In the genomic region with DNA sequence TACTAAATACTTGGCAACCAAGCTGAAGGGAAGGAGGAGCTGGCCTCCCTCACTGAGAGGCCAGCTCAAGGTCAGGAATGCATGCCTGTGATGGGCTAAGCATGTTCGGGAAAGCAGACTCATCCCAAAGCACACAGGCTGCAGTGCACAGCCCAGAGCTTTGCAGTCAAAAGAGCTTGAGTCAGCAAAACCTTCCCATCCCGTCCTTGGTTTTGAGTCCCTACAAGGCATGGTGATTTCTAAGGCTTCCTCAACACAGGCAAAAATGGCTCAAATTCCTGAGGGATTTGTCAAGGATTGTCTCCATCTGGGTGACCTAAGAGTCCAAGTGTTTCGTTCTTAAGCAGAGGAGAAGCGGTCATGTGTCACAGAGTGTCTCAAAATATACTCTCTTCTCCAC, we compare ENCODE assay signal across 19 mouse cellular contexts. TPM values are rescaled to one million over a fixed set of nuclear protein-coding genes. Genes with fewer than 3 reads are reported as not detected.
DNase-seq lines count a peak whose midpoint lies in the region; ATAC-seq lines count a peak whose summit lies in the region.
"Had no signal": no experiment of that assay in that cellular context is flagged by ENCODE, and none has a peak within 500 bp of the region (broad histone marks: within the 10 kb centered on the region; RNA-seq: fewer than 3 reads in every experiment).

No protein-coding gene starts in this region.

- no peak overlapping the region; the same call in 1 of the 2 replicates for H3K27ac ChIP-seq in kidney, embryonic 16.5 days (ENCODE audit: low read length)
- H3K27ac ChIP-seq: forebrain, embryonic 12.5 days; hindbrain, embryonic 15.5 days; left cerebral cortex, adult 2 months; limb, embryonic 10.5 days; midbrain, embryonic 12.5 days had no signal

- no peaks in the 10 kb centered on the region for H3K9me3 ChIP-seq in kidney, embryonic 16.5 days (ENCODE audit: low read length)
- H3K9me3 ChIP-seq: forebrain, embryonic 12.5 days; hindbrain, embryonic 15.5 days; limb, embryonic 10.5 days; midbrain, embryonic 12.5 days had no signal

- peak; percentile 46; the same call in 1 of the 2 replicates for ATAC-seq in kidney, embryonic 16.5 days (ENCODE audit: low FRiP score, low TSS enrichment)
- ATAC-seq in inflammation-experienced regulatory T-cells, adult 6 months, result no peak
- ATAC-seq: CD4-positive, CD25-positive, alpha-beta regulatory T cell, adult 4 months had no signal

- no peaks in the 10 kb centered on the region for H3K27me3 ChIP-seq in kidney, embryonic 16.5 days (ENCODE audit: insufficient read depth, low read length)
- H3K27me3 ChIP-seq: forebrain, embryonic 12.5 days; hindbrain, embryonic 15.5 days; midbrain, embryonic 12.5 days had no signal

- DNase-seq in kidney, adult 9 months, result no peak
- peak; percentile 67 for DNase-seq in 3T3-L1 (ENCODE audit: low read depth, low spot score)
- DNase-seq in Muller cell, postnatal 12 days (ENCODE audit: inconsistent ontology term), result peak; percentile 63
- peak; percentile 40 for DNase-seq in lung, postnatal 36 days
- no peak for DNase-seq in thymus, postnatal 14 days
- DNase-seq: cerebellum, postnatal 10 days; embryo, embryonic 11 days; gastrocnemius, postnatal 25 days; kidney, adult 11 months; retina, postnatal 1 day had no signal

- no peak overlapping the region for H3K9ac ChIP-seq in kidney, embryonic 16.5 days (replicated peaks; ENCODE audit: low read length)
- H3K9ac ChIP-seq: forebrain, embryonic 12.5 days; hindbrain, embryonic 15.5 days; midbrain, embryonic 12.5 days had no signal

- H3K36me3 ChIP-seq in kidney, embryonic 16.5 days (ENCODE audit: insufficient read depth, low read length), result peaks cover 5% of the 10 kb centered on the region; the same call in 1 of the 2 replicates
- H3K36me3 ChIP-seq: forebrain, embryonic 12.5 days; hindbrain, embryonic 15.5 days; midbrain, embryonic 12.5 days had no signal

- H3K4me3 ChIP-seq in kidney, embryonic 16.5 days (ENCODE audit: low read length), result no peak overlapping the region
- H3K4me3 ChIP-seq: forebrain, embryonic 12.5 days; hindbrain, embryonic 15.5 days; left cerebral cortex, adult 2 months; limb, embryonic 10.5 days; midbrain, embryonic 12.5 days had no signal

- H3K4me2 ChIP-seq in kidney, embryonic 16.5 days (replicated peaks; ENCODE audit: low read depth, low read length), result no peak overlapping the region
- H3K4me2 ChIP-seq: forebrain, embryonic 12.5 days; hindbrain, embryonic 15.5 days; liver, embryonic 11.5 days; midbrain, embryonic 12.5 days had no signal

- H3K4me1 ChIP-seq in kidney, embryonic 16.5 days (ENCODE audit: insufficient read depth, low read length), result 0 out of 2 replicates have a peak, but pooled peaks cover 7% of the 10 kb centered on the region
- H3K4me1 ChIP-seq: hindbrain, embryonic 15.5 days; limb, embryonic 10.5 days; midbrain, embryonic 12.5 days had no signal

- WGBS in kidney, embryonic 16.5 days, result 51% methylated on average over 4 of the region's 4 CpGs

RNA-seq across cellular contexts. Expression of gene Rell1, which starts 50.5 kb away (rescaled TPM):
- polyA plus RNA-seq in kidney, embryonic 16.5 days (2015; fragmentation: Nextera tagmentation; extraction: Ambion mirVana), result 27.2 and 28.1 TPM in 2 replicates
- 1 to 10 TPM; 1.5 to 6.1 (median 4.8) TPM for polyA plus RNA-seq in inflammation-experienced regulatory T-cells, adult 6 months (2017; shearing (Covaris generic))

Comparison
In these comparisons a context has a peak if more than half of its experiments do, and no peak if none do; other contexts are left out.
1. DNase-seq: peak in 3T3-L1 (single experiment), Muller cell, postnatal 12 days (single experiment) and lung, postnatal 36 days (single experiment); none in kidney, adult 9 months (single experiment) and thymus, postnatal 14 days (single experiment).